Mouse (Mus musculus): ENCODE measurements around the gene Gm4450. TPM values are rescaled to one million over a fixed set of nuclear protein-coding genes. Genes with fewer than 3 reads are reported as not detected.
A peak's percentile ranks its signal among the peaks of the same experiment; 100 is the strongest.
"Not testable (repeated sequence)": the region's sequence is repeated elsewhere in the genome, so short reads cannot be mapped to it uniquely, and the experiment has no call there.

Gene Gm4450
- total and polyA plus RNA-seq, 2 experiments from 2014 or later = not detected

GRCm38 (mm10) chr3:98404268-98404895, 52.5 kb downstream of the Gm4450 start:
- H3K9me3 ChIP-seq (ENCODE audit: low read length); H3K4me3 ChIP-seq (ENCODE audit: low read length); H3K4me1 ChIP-seq (ENCODE audit: insufficient read depth, low read length); H3K27me3 ChIP-seq (ENCODE audit: insufficient read depth, low read length); H3K9ac ChIP-seq (replicated peaks; ENCODE audit: low read length); H3K36me3 ChIP-seq (ENCODE audit: insufficient read depth, low read length); DNase-seq (ENCODE audit: low spot score); H3K27ac ChIP-seq; H3K4me2 ChIP-seq (ENCODE audit: low read depth, low read length): not testable (repeated sequence)
- 80% methylated on average over 7 of the region's 9 CpGs for WGBS
- ATAC-seq = 0 out of 2 replicates have a peak, but pooled peaks have one; percentile 28

Other genes with a start within 250 kb of the Gm4450 start
- gene Reg4, start 235.0 kb downstream of the Gm4450 start, total RNA-seq (2014; rRNA removed) = not detected in 2 replicates
- 0.19 TPM in 1 of 2 replicates, not detected in the other for gene Reg4, start 235.0 kb downstream of the Gm4450 start, polyA plus RNA-seq (2015; fragmentation: Nextera tagmentation; extraction: Ambion mirVana)
- gene Hmgcs2, start 176.7 kb downstream of the Gm4450 start, total RNA-seq (2014; rRNA removed) = 23.9 and 30.5 TPM in 2 replicates
- 40.2 and 42.2 TPM in 2 replicates for gene Hmgcs2, start 176.7 kb downstream of the Gm4450 start, polyA plus RNA-seq (2015; fragmentation: Nextera tagmentation; extraction: Ambion mirVana)
- gene Phgdh, start 117.1 kb downstream of the Gm4450 start, total RNA-seq (2014; rRNA removed) = 348 and 370 TPM in 2 replicates
- 261 and 279 TPM in 2 replicates for gene Phgdh, start 117.1 kb downstream of the Gm4450 start, polyA plus RNA-seq (2015; fragmentation: Nextera tagmentation; extraction: Ambion mirVana)
- 29.1 and 29.6 TPM in 2 replicates for gene Zfp697, start 74.7 kb downstream of the Gm4450 start, total RNA-seq (2014; rRNA removed)
- gene Zfp697, start 74.7 kb downstream of the Gm4450 start, polyA plus RNA-seq (2015; fragmentation: Nextera tagmentation; extraction: Ambion mirVana) = 15.3 and 17.3 TPM in 2 replicates
- gene Hsd3b4, start 53.4 kb upstream of the Gm4450 start, total RNA-seq (2014; rRNA removed) = not detected in 2 replicates
- gene Hsd3b4, start 53.4 kb upstream of the Gm4450 start, polyA plus RNA-seq (2015; fragmentation: Nextera tagmentation; extraction: Ambion mirVana) = not detected in 2 replicates
- gene Gm10681, start 131.7 kb upstream of the Gm4450 start, total RNA-seq (2014; rRNA removed) = not detected in 2 replicates
- not detected in 2 replicates for gene Gm10681, start 131.7 kb upstream of the Gm4450 start, polyA plus RNA-seq (2015; fragmentation: Nextera tagmentation; extraction: Ambion mirVana)
- not detected in 2 replicates for gene Hsd3b5, start 173.1 kb upstream of the Gm4450 start, total RNA-seq (2014; rRNA removed)
- not detected in 2 replicates for gene Hsd3b5, start 173.1 kb upstream of the Gm4450 start, polyA plus RNA-seq (2015; fragmentation: Nextera tagmentation; extraction: Ambion mirVana)

Measured in hindbrain, postnatal 0 days (tissue).